Comparison of ENCODE assay signal across 9 mouse cellular contexts in the genomic region with DNA sequence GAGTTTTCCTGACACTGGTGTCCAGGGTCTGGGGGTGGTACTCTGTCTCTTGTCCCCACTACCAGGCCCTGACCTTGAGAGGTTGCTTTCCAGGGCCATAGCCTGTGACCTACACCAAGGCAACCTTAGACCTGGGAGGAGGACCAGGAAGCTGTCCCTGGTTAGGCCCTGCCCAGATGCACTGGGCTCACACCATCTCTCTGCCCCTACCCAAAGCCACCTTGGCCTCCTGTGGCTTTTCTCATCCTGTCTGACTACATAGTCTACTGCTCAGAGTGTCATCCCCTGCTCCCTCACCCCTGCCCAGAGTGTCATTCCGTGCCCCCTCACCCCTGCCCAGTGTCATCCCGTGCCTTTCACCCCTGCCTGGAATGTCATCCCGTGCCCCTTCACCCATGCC. TPM values are rescaled to one million over a fixed set of nuclear protein-coding genes. Genes with fewer than 3 reads are reported as not detected.
DNase-seq lines count a peak whose midpoint lies in the region; ATAC-seq lines count a peak whose summit lies in the region.
"Had no signal": no experiment of that assay in that cellular context is flagged by ENCODE, and none has a peak within 500 bp of the region (broad histone marks: within the 10 kb centered on the region; RNA-seq: fewer than 3 reads in every experiment).

No protein-coding gene starts in this region.

- peaks cover 72% of the 10 kb centered on the region for H3K36me3 ChIP-seq in forebrain, embryonic 10.5 days (replicated peaks)
- H3K36me3 ChIP-seq in forebrain, embryonic 11.5 days (ENCODE audit: control insufficient read depth, insufficient read depth, low read length), result no peaks in the 10 kb centered on the region; the same call in 1 of the 2 replicates
- H3K36me3 ChIP-seq in megakaryocyte, embryonic 14.5 days (replicated peaks; ENCODE audit: low read length), result peaks cover 65% of the 10 kb centered on the region
- peaks cover 63% of the 10 kb centered on the region for H3K36me3 ChIP-seq in liver, embryonic 12.5 days
- H3K36me3 ChIP-seq in midbrain, embryonic 15.5 days (replicated peaks), result no peaks in the 10 kb centered on the region

- H3K9ac ChIP-seq in forebrain, embryonic 11.5 days (ENCODE audit: low read length), result no peak overlapping the region
- H3K9ac ChIP-seq in liver, embryonic 12.5 days, result peak overlapping the region; percentile 73
- H3K9ac ChIP-seq in midbrain, embryonic 15.5 days, result no peak overlapping the region

- H3K27me3 ChIP-seq in forebrain, embryonic 10.5 days (ENCODE audit: poor library complexity, severe bottlenecking), result no peaks in the 10 kb centered on the region
- no peaks in the 10 kb centered on the region for H3K27me3 ChIP-seq in forebrain, embryonic 11.5 days (ENCODE audit: control insufficient read depth, insufficient read depth, low read length)
- H3K27me3 ChIP-seq in megakaryocyte, embryonic 14.5 days (replicated peaks), result no peaks in the 10 kb centered on the region
- no peaks in the 10 kb centered on the region for H3K27me3 ChIP-seq in liver, embryonic 12.5 days (replicated peaks)
- no peaks in the 10 kb centered on the region for H3K27me3 ChIP-seq in midbrain, embryonic 15.5 days (replicated peaks)

- peak overlapping the region; percentile 72 for H3K27ac ChIP-seq in forebrain, embryonic 10.5 days
- H3K27ac ChIP-seq in forebrain, embryonic 11.5 days (ENCODE audit: low read depth, low read length), result no peak overlapping the region
- peak overlapping the region; percentile 97 for H3K27ac ChIP-seq in liver, embryonic 12.5 days
- peak overlapping the region; percentile 54; the same call in 1 of the 2 replicates for H3K27ac ChIP-seq in midbrain, embryonic 15.5 days

- WGBS in forebrain, embryonic 10.5 days, result 52% methylated on average over 3 of the region's 3 CpGs
- 74% methylated on average over 3 of the region's 3 CpGs for WGBS in forebrain, embryonic 11.5 days
- WGBS in liver, embryonic 12.5 days (ENCODE audit: insufficient replicate concordance), result 19% methylated on average over 3 of the region's 3 CpGs
- 56% methylated on average over 3 of the region's 3 CpGs for WGBS in midbrain, embryonic 15.5 days

- ATAC-seq in forebrain, embryonic 11.5 days (replicated peaks; ENCODE audit: low FRiP score), result no peak
- no peak for ATAC-seq in megakaryocyte, adult 5-6 weeks (ENCODE audit: poor library complexity, severe bottlenecking)
- peak; percentile 59 for ATAC-seq in liver, embryonic 12.5 days
- ATAC-seq in midbrain, embryonic 15.5 days (replicated peaks), result peak; percentile 34
- ATAC-seq in activated CD4-positive, CD25-positive, alpha-beta regulatory T cell, adult 4 months, result no peak
- ATAC-seq: inflammation-experienced regulatory T-cells, adult 6 months had no signal

- no peak for DNase-seq in forebrain, embryonic 10.5 days (ENCODE audit: extremely low spot score, low spot score)
- DNase-seq in forebrain, embryonic 11.5 days (ENCODE audit: low spot score), result no peak
- DNase-seq in Muller cell, postnatal 12 days (ENCODE audit: inconsistent ontology term), result no peak

- H3K4me3 ChIP-seq in forebrain, embryonic 10.5 days, result no peak overlapping the region
- H3K4me3 ChIP-seq in forebrain, embryonic 11.5 days (ENCODE audit: low read depth, low read length), result no peak overlapping the region
- peak overlapping the region; percentile 85 for H3K4me3 ChIP-seq in megakaryocyte, embryonic 14.5 days (replicated peaks)
- peak overlapping the region; percentile 44 for H3K4me3 ChIP-seq in liver, embryonic 12.5 days
- no peak overlapping the region for H3K4me3 ChIP-seq in midbrain, embryonic 15.5 days

- H3K4me1 ChIP-seq in forebrain, embryonic 10.5 days, result peaks cover 19% of the 10 kb centered on the region
- 0 out of 2 replicates have a peak, but pooled peaks cover 2% of the 10 kb centered on the region for H3K4me1 ChIP-seq in forebrain, embryonic 11.5 days (replicated peaks; ENCODE audit: control insufficient read depth, insufficient read depth, low read length)
- H3K4me1 ChIP-seq in megakaryocyte, embryonic 14.5 days, result peaks cover 82% of the 10 kb centered on the region
- peaks cover 90% of the 10 kb centered on the region for H3K4me1 ChIP-seq in liver, embryonic 12.5 days
- H3K4me1 ChIP-seq in midbrain, embryonic 15.5 days, result peaks cover 11% of the 10 kb centered on the region

- no peak overlapping the region for H3K4me2 ChIP-seq in forebrain, embryonic 11.5 days (ENCODE audit: low read depth, low read length, severe bottlenecking)
- H3K4me2 ChIP-seq in liver, embryonic 12.5 days, result peak overlapping the region; percentile 82
- H3K4me2 ChIP-seq in midbrain, embryonic 15.5 days, result no peak overlapping the region

- no peaks in the 10 kb centered on the region for H3K9me3 ChIP-seq in forebrain, embryonic 10.5 days
- H3K9me3 ChIP-seq in forebrain, embryonic 11.5 days (ENCODE audit: control insufficient read depth, low read length), result no peaks in the 10 kb centered on the region
- H3K9me3 ChIP-seq in megakaryocyte, embryonic 14.5 days, result no peaks in the 10 kb centered on the region
- no peaks in the 10 kb centered on the region for H3K9me3 ChIP-seq in liver, embryonic 12.5 days (replicated peaks)
- no peaks in the 10 kb centered on the region for H3K9me3 ChIP-seq in midbrain, embryonic 15.5 days

RNA-seq across cellular contexts. Expression of a gene that starts 19.6 kb away (rescaled TPM):
- 36.2 and 38.4 TPM in 2 replicates for polyA plus RNA-seq in forebrain, embryonic 10.5 days (2016; fragmentation: Nextera tagmentation; extraction: Ambion mirVana)
- polyA plus RNA-seq in forebrain, embryonic 11.5 days (2014; fragmentation: Nextera tagmentation; extraction: Ambion mirVana), result 24.6 and 28.2 TPM in 2 replicates
- polyA plus RNA-seq in megakaryocyte, embryonic 14.5 days (2012; ENCODE audit: insufficient read depth, low replicate concordance), result 24.7 and 25.9 TPM in 2 replicates
- 6.5 and 7.1 TPM in 2 replicates for total RNA-seq in megakaryocyte, adult 5-6 weeks (2015)
- total RNA-seq in megakaryocyte, adult 5-6 weeks (2017), result 11.7 and 12.4 TPM in 2 replicates
- 24.4 and 30.2 TPM in 2 replicates for polyA plus RNA-seq in liver, embryonic 12.5 days (2016; fragmentation: Nextera tagmentation; extraction: Ambion mirVana)
- polyA plus RNA-seq in midbrain, embryonic 15.5 days (2015; fragmentation: Nextera tagmentation; extraction: Ambion mirVana), result 18.8 and 22.2 TPM in 2 replicates
- polyA plus RNA-seq in activated CD4-positive, CD25-positive, alpha-beta regulatory T cell, adult 4 months (2017; shearing (Covaris generic)), result 10 to 100 TPM; 11.2 to 12.2 TPM

Comparison
In these comparisons a context has a peak if more than half of its experiments do, and no peak if none do; other contexts are left out.
1. H3K4me3 ChIP-seq: peak in megakaryocyte, embryonic 14.5 days (single experiment) and liver, embryonic 12.5 days (single experiment); none in forebrain, embryonic 10.5 days (single experiment), forebrain, embryonic 11.5 days (single experiment) and midbrain, embryonic 15.5 days (single experiment).
2. ATAC-seq: peak in liver, embryonic 12.5 days (single experiment) and midbrain, embryonic 15.5 days (single experiment); none in forebrain, embryonic 11.5 days (single experiment), megakaryocyte, adult 5-6 weeks (single experiment) and activated CD4-positive, CD25-positive, alpha-beta regulatory T cell, adult 4 months (single experiment).